Mouse (Mus musculus) bone marrow, adult 2 months (tissue): ENCODE results near the gene Llgl2. TPM values are rescaled to one million over a fixed set of nuclear protein-coding genes. Genes with fewer than 3 reads are reported as not detected.

Experiments
- H3K27ac ChIP-seq: fragments of 200-500 bp; 2 replicates; pipeline ENCODE4 v1.5.1; 2012; ENCODE audit warnings: low read depth, mild to moderate bottlenecking, control low read depth, inconsistent platforms, low read length; ENCODE audit not compliant: control insufficient read depth, poor library complexity, insufficient read depth
- H3K4me1 ChIP-seq: fragments of 200-500 bp; 2 replicates; pipeline ENCODE4 v1.6.1; 2011; ENCODE audit warnings: low read length; ENCODE audit not compliant: control insufficient read depth, insufficient read depth
- H3K4me3 ChIP-seq: fragments of 200-500 bp; replicated peaks from 2 replicates; pipeline ENCODE3; 2011; ENCODE audit warnings: mild to moderate bottlenecking, low read depth, low read length, control low read depth; ENCODE audit not compliant: control insufficient read depth
- CTCF ChIP-seq: fragments of 200-500 bp; IDR thresholded peaks from 2 replicates; pipeline ENCODE4 v1.5.1; 2011; ENCODE audit warnings: low read length, control low read depth; ENCODE audit not compliant: control insufficient read depth, insufficient read depth
- POLR2A ChIP-seq: fragments of 200-500 bp; IDR thresholded peaks from 2 replicates; pipeline ENCODE4 v1.6.1; 2011; ENCODE audit warnings: low read depth, mild to moderate bottlenecking, control low read depth, low read length, borderline replicate concordance; ENCODE audit not compliant: control insufficient read depth
- WGBS: fragments of 180-500 bp; shearing (Covaris S2); methylation state at CpG from one replicate; pipeline ENCODE4 v1.1.7; 2018; 5-methylcytosine and 5-hydroxymethylcytosine counted together
- polyA plus RNA-seq: library from polyadenylated mRNA; stranded (reverse); fragments of >200 nt; gene quantifications from 2 replicates; pipeline ENCODE4 v1.2.4, GENCODE M21; 2011; ENCODE audit warnings: low replicate concordance; ENCODE audit not compliant: missing spikeins, insufficient read depth, insufficient read length

Gene Llgl2
- polyA plus RNA-seq, 1 experiment, result 13.7 TPM

DNA sequence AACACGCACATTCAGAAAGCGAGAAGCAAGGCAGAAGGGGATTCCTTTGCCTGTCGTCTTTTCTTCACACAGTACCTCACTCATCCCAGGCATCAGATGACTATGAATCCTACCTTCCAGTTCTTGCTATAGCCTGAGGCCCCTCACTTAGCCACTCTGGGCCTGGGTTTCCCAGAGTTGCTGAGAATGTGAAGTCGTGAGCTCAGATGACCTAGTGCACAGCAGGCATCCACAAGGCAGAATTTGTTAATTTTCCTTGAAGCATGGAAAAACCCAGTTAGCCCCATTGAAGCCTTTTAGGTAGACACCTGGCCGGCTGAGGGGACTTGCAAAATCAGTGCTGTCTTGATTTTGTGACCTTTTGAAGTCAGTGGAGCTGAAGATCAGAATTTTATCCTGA, 2.6 kb downstream of the Llgl2 start:
- no peak overlapping the region for H3K27ac ChIP-seq
- no peaks in the 10 kb centered on the region; the same call in 1 of the 2 replicates for H3K4me1 ChIP-seq
- WGBS, result 89% methylated on average over 5 of the region's 5 CpGs
- no peak for TF ChIP-seq CTCF
- TF ChIP-seq POLR2A, result no peak
- no peak overlapping the region for H3K4me3 ChIP-seq

DNA sequence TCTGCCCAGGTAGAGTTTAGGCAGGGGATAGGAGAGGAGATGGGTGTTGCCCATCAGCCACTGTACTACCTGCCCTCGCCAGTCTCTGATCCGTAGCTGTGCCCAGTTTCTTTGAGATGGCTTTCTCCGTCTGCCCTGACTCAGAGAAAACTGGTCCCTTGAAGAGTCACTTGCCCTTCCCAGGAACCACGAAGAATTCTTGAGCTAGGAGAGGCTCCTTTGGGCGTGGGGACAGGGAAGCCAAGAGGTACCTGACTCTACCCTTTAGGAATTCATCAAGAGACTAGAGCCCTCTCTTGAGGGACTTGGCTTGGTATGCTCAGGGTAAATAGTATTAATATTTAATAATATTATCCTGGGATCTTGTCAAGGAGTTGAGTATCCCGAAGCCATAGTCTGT, 3.8 kb downstream of the Llgl2 start:
- Histone ChIP-seq H3K4me1 (no peaks in the 10 kb centered on the region; the same call in 1 of the 2 replicates), H3K27ac (no peak overlapping the region), H3K4me3 (no peak overlapping the region)
- TF ChIP-seq POLR2A (no peak), CTCF (no peak)
- WGBS, result 80% methylated on average over 6 of the region's 6 CpGs

DNA sequence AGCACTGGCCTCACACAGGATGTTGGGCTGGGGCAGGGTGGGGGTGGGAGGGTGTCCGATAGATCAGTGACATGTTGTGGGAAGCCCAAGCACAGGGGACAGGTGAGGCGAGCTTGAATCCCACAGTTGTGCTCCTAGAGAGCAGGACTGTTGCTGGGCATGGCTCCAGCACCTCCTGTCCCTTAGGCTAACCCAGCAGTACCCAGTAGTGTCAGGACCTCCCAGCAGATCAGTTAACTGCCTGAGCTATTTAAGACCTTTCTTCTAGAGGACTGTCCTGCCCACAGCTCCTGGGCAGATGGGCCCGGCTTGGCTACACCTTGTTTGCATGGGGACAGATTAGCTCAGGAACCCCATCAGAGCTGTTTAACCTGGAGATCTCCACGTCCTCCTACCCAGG, 5.2 kb downstream of the Llgl2 start:
- no peak overlapping the region for H3K4me3 ChIP-seq
- WGBS, result 66% methylated on average over 4 of the region's 4 CpGs
- no peaks in the 10 kb centered on the region for H3K4me1 ChIP-seq
- TF ChIP-seq CTCF (no peak), POLR2A (no peak)
- no peak overlapping the region for H3K27ac ChIP-seq

DNA sequence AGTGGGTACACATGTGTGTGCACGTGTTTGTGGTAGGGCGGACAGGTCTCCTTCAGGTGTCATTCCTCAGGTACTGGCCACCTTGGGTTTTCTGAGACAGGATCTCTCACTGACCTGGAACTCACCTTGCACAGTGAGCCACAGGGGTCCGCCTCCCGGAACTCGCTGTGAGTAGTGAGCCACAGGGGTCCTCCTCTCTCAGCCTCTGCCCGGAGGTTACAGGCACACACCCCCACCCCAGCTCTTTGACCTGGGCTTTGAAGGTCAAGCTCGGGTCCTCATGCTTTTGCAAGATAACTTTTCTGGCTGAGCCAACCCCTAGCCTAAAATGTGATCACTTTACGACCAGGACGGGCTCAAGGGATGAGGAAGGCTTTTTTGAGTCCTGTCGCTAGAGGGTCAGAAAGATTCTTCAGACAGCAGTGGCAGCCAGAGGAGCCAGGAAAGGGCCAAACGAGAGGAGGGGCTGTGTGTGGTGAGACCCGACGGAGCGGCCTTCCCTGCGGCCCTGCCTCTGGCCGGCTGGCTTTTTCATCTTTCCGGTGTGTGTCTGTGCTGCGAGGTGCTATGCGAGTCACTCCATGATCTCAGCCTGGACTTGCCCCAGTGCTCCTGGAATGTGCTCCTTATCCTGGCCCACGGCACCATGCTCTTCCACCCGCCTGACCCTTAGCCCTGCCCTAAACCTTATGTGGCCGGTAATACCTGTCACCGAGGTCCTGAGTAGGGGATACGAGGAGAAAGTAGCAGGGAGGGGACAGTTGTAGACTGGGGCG, 6.9 kb downstream of the Llgl2 start:
- Histone ChIP-seq H3K4me1 (no peaks in the 10 kb centered on the region), H3K27ac (no peak overlapping the region), H3K4me3 (no peak overlapping the region)
- TF ChIP-seq CTCF (no peak), POLR2A (no peak)
- WGBS, result 82% methylated on average over 25 of the region's 25 CpGs

DNA sequence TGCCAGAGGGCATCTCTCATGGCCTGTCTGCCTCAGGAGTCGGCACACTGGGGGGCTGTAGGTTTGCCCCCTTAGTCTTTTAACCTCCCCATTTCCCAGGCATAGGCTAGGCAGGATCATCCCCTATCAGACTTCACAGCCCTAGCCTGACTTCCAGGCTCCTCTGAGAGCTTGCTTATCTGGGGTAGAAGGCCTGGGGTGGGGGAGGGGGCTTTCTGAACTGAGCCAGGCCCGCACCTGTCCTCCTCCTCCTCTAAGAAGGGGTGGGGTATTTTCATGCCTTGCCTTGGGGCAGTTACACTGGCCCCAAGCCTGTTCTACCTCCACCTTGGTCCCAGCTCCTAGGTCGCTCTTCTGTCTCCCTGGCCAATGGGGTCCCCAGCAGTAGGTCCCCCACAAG, 7.7 kb downstream of the Llgl2 start:
- Histone ChIP-seq H3K4me1 (no peaks in the 10 kb centered on the region), H3K27ac (no peak overlapping the region), H3K4me3 (no peak overlapping the region)
- WGBS, result 79% methylated on average over 3 of the region's 3 CpGs
- TF ChIP-seq CTCF, result no peak
- no peak for TF ChIP-seq POLR2A

DNA sequence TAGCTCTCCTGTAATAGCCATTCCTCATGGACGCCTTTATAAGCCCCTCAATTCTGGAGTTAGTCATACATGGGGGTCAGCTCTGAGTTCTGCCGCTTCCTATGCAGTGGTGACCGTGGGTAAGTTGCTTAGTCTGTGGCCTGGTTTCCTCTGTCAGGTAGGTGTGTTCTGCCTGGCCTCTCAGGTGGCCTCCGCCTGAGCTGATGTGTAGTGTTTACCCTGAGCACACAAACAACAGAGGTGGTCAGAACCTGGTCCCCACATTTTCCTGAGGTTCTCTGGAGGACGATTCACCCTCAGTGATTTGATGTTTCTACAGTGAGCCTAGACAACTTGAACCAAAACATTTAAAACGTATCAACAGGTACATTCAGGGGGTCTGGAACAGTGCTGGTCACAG, 8.2 kb downstream of the Llgl2 start:
- H3K27ac ChIP-seq, result no peak overlapping the region
- no peaks in the 10 kb centered on the region for H3K4me1 ChIP-seq
- H3K4me3 ChIP-seq, result no peak overlapping the region
- TF ChIP-seq POLR2A (no peak), CTCF (no peak)
- WGBS, result 79% methylated on average over 6 of the region's 6 CpGs

DNA sequence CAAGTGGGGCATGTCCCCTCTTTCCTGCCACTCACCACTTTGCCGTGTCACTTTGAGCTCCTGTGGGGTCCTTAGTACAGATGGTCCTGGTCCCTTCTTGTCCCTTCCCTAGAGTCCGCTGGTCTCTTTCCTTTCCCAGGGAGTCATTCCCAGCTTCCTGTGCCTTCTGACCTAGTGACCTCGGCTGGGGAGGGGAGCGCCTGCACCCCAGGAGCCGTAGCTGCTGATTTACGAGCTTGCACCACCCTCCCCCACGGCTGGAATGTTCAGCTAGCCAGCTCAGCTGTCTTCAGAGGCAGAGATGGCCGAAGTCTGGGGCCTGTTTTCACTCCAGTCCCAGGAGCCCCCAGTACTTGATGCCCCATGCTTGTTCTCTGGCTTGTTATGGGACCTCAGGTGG, 8.7 kb downstream of the Llgl2 start:
- no peak overlapping the region for H3K27ac ChIP-seq
- no peak overlapping the region for H3K4me3 ChIP-seq
- H3K4me1 ChIP-seq, result no peaks in the 10 kb centered on the region
- TF ChIP-seq CTCF, result no peak
- no peak for TF ChIP-seq POLR2A
- 78% methylated on average over 8 of the region's 8 CpGs for WGBS

DNA sequence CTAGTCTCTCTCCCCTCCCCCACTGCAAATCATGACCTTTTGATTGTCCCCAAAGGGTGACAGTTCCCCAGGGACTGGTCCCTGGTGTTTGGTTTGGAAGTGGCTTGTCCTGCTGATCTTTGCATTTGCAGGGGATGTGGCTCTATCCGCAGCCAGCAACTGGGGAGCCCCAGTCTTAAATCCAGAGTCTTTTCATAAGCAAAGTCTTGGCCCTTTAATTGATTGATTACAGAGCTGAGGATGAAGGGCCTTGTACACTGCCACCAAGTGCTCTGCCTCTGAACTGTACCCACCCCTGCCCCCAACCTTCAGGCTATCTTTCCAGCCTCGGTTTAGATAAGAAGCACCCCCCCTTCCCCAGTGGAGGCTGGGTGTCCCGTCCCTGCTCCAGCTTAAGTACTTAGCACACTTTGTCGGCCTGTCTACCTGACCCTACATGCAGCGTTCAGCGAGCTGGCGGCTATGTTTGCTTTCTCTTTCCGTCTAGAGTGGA, 9.2 kb downstream of the Llgl2 start:
- no peak overlapping the region for H3K4me3 ChIP-seq
- no peaks in the 10 kb centered on the region for H3K4me1 ChIP-seq
- H3K27ac ChIP-seq, result no peak overlapping the region
- WGBS, result 70% methylated on average over 8 of the region's 8 CpGs
- TF ChIP-seq POLR2A (no peak), CTCF (no peak)
